Mouse (Mus musculus) CH12.LX (cell line): ENCODE measurements around the gene Pdk2.

ENCODE experiments used
- CHD1 ChIP-seq: IDR thresholded peaks from 2 replicates; pipeline ENCODE4 v1.6.1; 2012; ENCODE audit warnings: low read depth, low read length, improper control_type of control experiment, inconsistent platforms
- CHD2 ChIP-seq: IDR thresholded peaks from 2 replicates; pipeline ENCODE4 v1.6.1; 2011; ENCODE audit warnings: low read length, improper control_type of control experiment
- CTCF ChIP-seq, 2 experiments: IDR thresholded peaks in 1 of 2; conservative IDR thresholded peaks in 1 of 2; 2 replicates each; pipeline ENCODE4 v1.5.1; 2011 to 2012; ENCODE audit warnings: low read depth in 2 of 2, low read length in 2 of 2, improper control_type of control experiment in 1 of 2, inconsistent platforms in 1 of 2, mild to moderate bottlenecking in 1 of 2, moderate library complexity in 1 of 2
- ETS1 ChIP-seq: conservative IDR thresholded peaks from 2 replicates; pipeline ENCODE4 v1.6.1; 2012; ENCODE audit warnings: low read depth, mild to moderate bottlenecking, inconsistent platforms, low read length, improper control_type of control experiment, moderate library complexity
- UBTF ChIP-seq: IDR thresholded peaks from 2 replicates; pipeline ENCODE4 v1.6.1; 2012; ENCODE audit warnings: low read depth, mild to moderate bottlenecking, inconsistent platforms, low read length, improper control_type of control experiment, moderate library complexity
- USF1 ChIP-seq: IDR thresholded peaks from 2 replicates; pipeline ENCODE4 v1.6.1; 2014; ENCODE audit warnings: low read depth, mild to moderate bottlenecking, inconsistent platforms, low read length, improper control_type of control experiment
- ZKSCAN1 ChIP-seq: IDR thresholded peaks from 2 replicates; pipeline ENCODE4 v1.6.1; 2012; ENCODE audit warnings: low read depth, inconsistent platforms, low read length, improper control_type of control experiment, borderline replicate concordance
- ZNF384 ChIP-seq: IDR thresholded peaks from 2 replicates; pipeline ENCODE4 v1.6.1; 2012; ENCODE audit warnings: low read depth, low read length, improper control_type of control experiment, inconsistent platforms

- TF ChIP-seq CTCF (conservative IDR thresholded peaks at IDR 0.05 in 1 of 2, IDR thresholded peaks at IDR 0.05 in 1 of 2; ENCODE audit: low read depth in 2 of 2, low read length in 2 of 2) = no peak
- TF ChIP-seq ETS1 = no peak
- TF ChIP-seq CHD2 = no peak
- no peak for TF ChIP-seq CHD1
- TF ChIP-seq ZNF384 = no peak
- TF ChIP-seq USF1 = no peak
- TF ChIP-seq UBTF = no peak
- TF ChIP-seq ZKSCAN1 = no peak
Measured at GRCm38 (mm10) chr11:95015484-95015883, 25.7 kb downstream of the Pdk2 start.
